ENCODE assay signal across 8 mouse cellular contexts in genomic region chr10:94311511-94312006, GRCm38 (mm10). TPM values are rescaled to one million over a fixed set of nuclear protein-coding genes. Genes with fewer than 3 reads are reported as not detected.
A peak's percentile ranks its signal among the peaks of the same experiment; 100 is the strongest.
DNase-seq lines count a peak whose midpoint lies in the region; ATAC-seq and TF ChIP-seq lines count a peak whose summit lies in the region.

Gene Tmcc3, plus strand, starts transcription at chr10:94311949.

- no peaks in the 10 kb centered on the region for H3K36me3 ChIP-seq in lung, embryonic 14.5 days (ENCODE audit: insufficient read depth)
- no peaks in the 10 kb centered on the region for H3K36me3 ChIP-seq in hindbrain, embryonic 15.5 days
- no peaks in the 10 kb centered on the region for H3K36me3 ChIP-seq in liver, embryonic 14.5 days (replicated peaks; ENCODE audit: control insufficient read depth, insufficient read depth, low read depth)

- ATAC-seq in lung, embryonic 14.5 days (ENCODE audit: insufficient read depth): no peak
- peak; percentile 71 for ATAC-seq in hindbrain, embryonic 15.5 days (ENCODE audit: low FRiP score, low read depth)
- ATAC-seq in liver, embryonic 14.5 days (ENCODE audit: insufficient read depth): no peak
- ATAC-seq in erythroid progenitor cell, adult 5-6 weeks (replicated peaks; ENCODE audit: low FRiP score, poor library complexity, severe bottlenecking): no peak

- H3K4me2 ChIP-seq in lung, embryonic 14.5 days: peak within 1 kb of the TSS; percentile 97
- peak within 1 kb of the TSS; percentile 96 for H3K4me2 ChIP-seq in hindbrain, embryonic 15.5 days
- H3K4me2 ChIP-seq in liver, embryonic 14.5 days (ENCODE audit: low read depth): peak within 1 kb of the TSS; percentile 58

- DNase-seq in lung, embryonic 14.5 days: no peak
- no peak for DNase-seq in lung, postnatal 4 days
- no peak for DNase-seq in gastrocnemius, adult 8-10 months (ENCODE audit: low spot score in 2 of 2)
- no peak for DNase-seq in liver, embryonic 14.5 days (ENCODE audit: low read depth in 3 of 3, low spot score in 3 of 3)
- DNase-seq in right cerebral cortex, postnatal 36 days (ENCODE audit: low spot score in 2 of 2): no peak

- H3K9ac ChIP-seq in lung, embryonic 14.5 days: peak within 1 kb of the TSS; percentile 40
- peak within 1 kb of the TSS; percentile 50 for H3K9ac ChIP-seq in hindbrain, embryonic 15.5 days
- H3K9ac ChIP-seq in liver, embryonic 14.5 days (replicated peaks): no peak within 1 kb of the TSS

- no peak for TF ChIP-seq EP300 in liver, embryonic 14.5 days (IDR thresholded peaks at IDR 0.05; ENCODE audit: low read depth)

- H3K27ac ChIP-seq in lung, embryonic 14.5 days (ENCODE audit: low read depth): no peak within 1 kb of the TSS
- no peak within 1 kb of the TSS for H3K27ac ChIP-seq in brown adipose tissue, adult 24 weeks (replicated peaks; ENCODE audit: low read depth, low read length)
- 0 out of 2 replicates have a peak within 1 kb of the TSS, but pooled peaks have one; percentile 18 for H3K27ac ChIP-seq in hindbrain, embryonic 15.5 days (replicated peaks)
- H3K27ac ChIP-seq in liver, embryonic 14.5 days: no peak within 1 kb of the TSS

- H3K9me3 ChIP-seq in lung, embryonic 14.5 days (ENCODE audit: low read depth, low read length): no peaks in the 10 kb centered on the region
- no peaks in the 10 kb centered on the region for H3K9me3 ChIP-seq in hindbrain, embryonic 15.5 days
- H3K9me3 ChIP-seq in liver, embryonic 14.5 days (ENCODE audit: control insufficient read depth, low read length): no peaks in the 10 kb centered on the region

- H3K27me3 ChIP-seq in lung, embryonic 14.5 days (ENCODE audit: insufficient read depth, low read length): peaks cover 10% of the 10 kb centered on the region; the same call in 1 of the 2 replicates
- H3K27me3 ChIP-seq in hindbrain, embryonic 15.5 days: no peaks in the 10 kb centered on the region
- H3K27me3 ChIP-seq in liver, embryonic 14.5 days (ENCODE audit: control insufficient read depth, insufficient read depth, low read length): peaks cover 21% of the 10 kb centered on the region

- WGBS in lung, embryonic 14.5 days: 3% methylated on average over 19 of the region's 19 CpGs
- 4% methylated on average over 18 of the region's 19 CpGs for WGBS in hindbrain, embryonic 15.5 days
- WGBS in liver, embryonic 14.5 days (ENCODE audit: insufficient replicate concordance): 3% methylated on average over 19 of the region's 19 CpGs

- TF ChIP-seq CTCF in lung, embryonic 14.5 days (IDR thresholded peaks at IDR 0.05; ENCODE audit: low read depth): no peak
- TF ChIP-seq CTCF in liver, embryonic 14.5 days (IDR thresholded peaks at IDR 0.05; ENCODE audit: low read depth): no peak

- peak within 1 kb of the TSS; percentile 47 for H3K4me3 ChIP-seq in lung, embryonic 14.5 days (ENCODE audit: low read depth, low read length)
- peak within 1 kb of the TSS; percentile 59 for H3K4me3 ChIP-seq in brown adipose tissue, adult 24 weeks (ENCODE audit: insufficient read depth, low read depth, low read length)
- peak within 1 kb of the TSS; percentile 51 for H3K4me3 ChIP-seq in hindbrain, embryonic 15.5 days
- H3K4me3 ChIP-seq in liver, embryonic 14.5 days (ENCODE audit: insufficient read depth in 1 of 2, low read depth in 2 of 2, low read length in 2 of 2): peak within 1 kb of the TSS; percentile 21 to 34; a peak in 3 of 4 replicates

- no peaks in the 10 kb centered on the region for H3K4me1 ChIP-seq in lung, embryonic 14.5 days (ENCODE audit: insufficient read depth)
- H3K4me1 ChIP-seq in brown adipose tissue, adult 24 weeks (ENCODE audit: control insufficient read depth, insufficient read depth, insufficient read length, low read length): no peaks in the 10 kb centered on the region; the same call in 1 of the 2 replicates
- H3K4me1 ChIP-seq in hindbrain, embryonic 15.5 days (replicated peaks): peaks cover 15% of the 10 kb centered on the region
- H3K4me1 ChIP-seq in liver, embryonic 14.5 days (replicated peaks; ENCODE audit: control insufficient read depth in 2 of 2, insufficient read depth in 2 of 2, low read length in 1 of 2): no peaks in the 10 kb centered on the region

RNA-seq across cellular contexts. Expression of gene Tmcc3, which starts in this region (rescaled TPM):
- polyA plus RNA-seq in lung, embryonic 14.5 days (2014; fragmentation: Nextera tagmentation; extraction: Ambion mirVana): 5.3 and 5.4 TPM in 2 replicates
- 16.3 and 20.7 TPM in 2 replicates for polyA plus RNA-seq in brown adipose tissue, adult 24 weeks (2012; ENCODE audit: insufficient read depth, insufficient read length, missing spikeins)
- total RNA-seq in gastrocnemius, adult 8-10 months (2022): 10 to 100 TPM; 17.4 to 22.5 (median 20.3) TPM
- polyA plus RNA-seq in hindbrain, embryonic 15.5 days (2015; fragmentation: Nextera tagmentation; extraction: Ambion mirVana): 13.6 and 16.9 TPM in 2 replicates
- 1.0 and 1.4 TPM in 2 replicates for polyA plus RNA-seq in liver, embryonic 14.5 days (2012; rRNA removed)
- polyA plus RNA-seq in liver, embryonic 14.5 days (2014; fragmentation: Nextera tagmentation; extraction: Ambion mirVana): 2.6 and 2.9 TPM in 2 replicates
- total RNA-seq in erythroid progenitor cell, adult 5-6 weeks (2015; ENCODE audit: low replicate concordance): 0.36 and 1.3 TPM in 2 replicates
- 0.45 and 1.0 TPM in 2 replicates for total RNA-seq in erythroid progenitor cell, adult 5-6 weeks (2017; ENCODE audit: low replicate concordance)

Comparison
In these comparisons a context has a peak if more than half of its experiments do, and no peak if none do; other contexts are left out.
1. RNA of gene Tmcc3 (total RNA-seq): 17.4 to 22.5 TPM in gastrocnemius, adult 8-10 months; 0.36 to 1.3 TPM in erythroid progenitor cell, adult 5-6 weeks; every median in the first group is over 4 times any median in the second.
2. Peak in every context shown above with its lines, with median percentiles within 50 percentile points of each other: H3K4me2 ChIP-seq and H3K4me3 ChIP-seq.